Mouse (Mus musculus): ENCODE results near the gene Prr14. TPM values are rescaled to one million over a fixed set of nuclear protein-coding genes. Genes with fewer than 3 reads are reported as not detected.
A peak's percentile ranks its signal among the peaks of the same experiment; 100 is the strongest.
"Not testable (repeated sequence)": the region's sequence is repeated elsewhere in the genome, so short reads cannot be mapped to it uniquely, and the experiment has no call there.

Gene Prr14
- 10 to 100 TPM; 31.9 to 33.1 TPM for total RNA-seq (2021)

- intact Hi-C loops (cut with DNase I), result not testable (repeated sequence)
These were observed at the start of gene Prr14 for GRCm38 (mm10) chr7:127459311-127459710. Prr14 (plus strand) TSS chr7:127459611.

GRCm38 (mm10) chr7:127411418-127411817, 48.0 kb upstream of the Prr14 start:
- no peak for DNase-seq (ENCODE audit: extremely low spot score in 1 of 2, low spot score in 2 of 2)
- intact Hi-C loops (cut with DNase I), result no loop called here

More at GRCm38 (mm10) chr7:127459311-127459710, at the start of gene Prr14:
- not testable (repeated sequence) for DNase-seq (ENCODE audit: extremely low spot score in 1 of 2, low spot score in 2 of 2)

- DNase-seq (ENCODE audit: extremely low spot score in 1 of 2, low spot score in 2 of 2), result peak; percentile 84 to 97
- intact Hi-C loops (cut with DNase I), result no loop called here
These were observed 37.8 kb upstream of the Prr14 start, which contains the start of gene Zfp688 for GRCm38 (mm10) chr7:127421388-127422191. Zfp688 (minus strand) TSS chr7:127422068.

- intact Hi-C loops (cut with DNase I), result no loop called here
These were observed 37.2 kb upstream of the Prr14 start for GRCm38 (mm10) chr7:127422247-127422646.

GRCm38 (mm10) chr7:127425291-127425690, 34.1 kb upstream of the Prr14 start:
- no peak for DNase-seq (ENCODE audit: extremely low spot score in 1 of 2, low spot score in 2 of 2)
- intact Hi-C loops (cut with DNase I), result no loop called here

More at GRCm38 (mm10) chr7:127422247-127422646, 37.2 kb upstream of the Prr14 start:
- peak; percentile 37 to 39 for DNase-seq (ENCODE audit: extremely low spot score in 1 of 2, low spot score in 2 of 2)

- intact Hi-C loops (cut with DNase I), result no loop called here
- no peak for DNase-seq (ENCODE audit: extremely low spot score in 1 of 2, low spot score in 2 of 2)
These were observed 33.5 kb upstream of the Prr14 start for GRCm38 (mm10) chr7:127425911-127426310.

- intact Hi-C loops (cut with DNase I), result no loop called here
- no peak for DNase-seq (ENCODE audit: extremely low spot score in 1 of 2, low spot score in 2 of 2)
These were observed 33.1 kb upstream of the Prr14 start for GRCm38 (mm10) chr7:127426354-127426753.

GRCm38 (mm10) chr7:127435206-127435605, 24.2 kb upstream of the Prr14 start:
- no peak for DNase-seq (ENCODE audit: extremely low spot score in 1 of 2, low spot score in 2 of 2)
- intact Hi-C loops (cut with DNase I), result no loop called here

- DNase-seq (ENCODE audit: extremely low spot score in 1 of 2, low spot score in 2 of 2), result no peak
- intact Hi-C loops (cut with DNase I), result no loop called here
These were observed 21.7 kb upstream of the Prr14 start for GRCm38 (mm10) chr7:127437724-127438123.

- intact Hi-C loops (cut with DNase I), result no loop called here
- no peak for DNase-seq (ENCODE audit: extremely low spot score in 1 of 2, low spot score in 2 of 2)
These were observed 15.4 kb upstream of the Prr14 start for GRCm38 (mm10) chr7:127443976-127444375.

- DNase-seq (ENCODE audit: extremely low spot score in 1 of 2, low spot score in 2 of 2), result peak; percentile 93 to 97
- intact Hi-C loops (cut with DNase I), result no loop called here
These were observed 10.7 kb upstream of the Prr14 start, which contains the start of gene Zfp689 for GRCm38 (mm10) chr7:127448521-127449300. Zfp689 (minus strand) TSS chr7:127449158.

- no peak for DNase-seq (ENCODE audit: extremely low spot score in 1 of 2, low spot score in 2 of 2)
- intact Hi-C loops (cut with DNase I), result no loop called here
These were observed 9.4 kb upstream of the Prr14 start for GRCm38 (mm10) chr7:127449966-127450365.

- intact Hi-C loops (cut with DNase I), result no loop called here
- no peak for DNase-seq (ENCODE audit: extremely low spot score in 1 of 2, low spot score in 2 of 2)
These were observed 6.4 kb upstream of the Prr14 start for GRCm38 (mm10) chr7:127453056-127453455.

GRCm38 (mm10) chr7:127454905-127455304, 4.5 kb upstream of the Prr14 start:
- intact Hi-C loops (cut with DNase I), result no loop called here

GRCm38 (mm10) chr7:127458371-127459122, 864 bp upstream of the Prr14 start:
- intact Hi-C loops (cut with DNase I), result not testable (repeated sequence)
- DNase-seq (ENCODE audit: extremely low spot score in 1 of 2, low spot score in 2 of 2), result peak in 1 of 2 experiments; percentile 42

More at GRCm38 (mm10) chr7:127454905-127455304, 4.5 kb upstream of the Prr14 start:
- DNase-seq (ENCODE audit: extremely low spot score in 1 of 2, low spot score in 2 of 2), result no peak

- no peak for DNase-seq (ENCODE audit: extremely low spot score in 1 of 2, low spot score in 2 of 2)
- intact Hi-C loops (cut with DNase I), result no loop called here
These were observed 5.8 kb downstream of the Prr14 start for GRCm38 (mm10) chr7:127465191-127465590.

- DNase-seq (ENCODE audit: extremely low spot score in 1 of 2, low spot score in 2 of 2); intact Hi-C loops (cut with DNase I): not testable (repeated sequence)
These were observed 6.3 kb downstream of the Prr14 start for GRCm38 (mm10) chr7:127465670-127466069.

GRCm38 (mm10) chr7:127466606-127467005, 7.2 kb downstream of the Prr14 start:
- no peak for DNase-seq (ENCODE audit: extremely low spot score in 1 of 2, low spot score in 2 of 2)

More at GRCm38 (mm10) chr7:127466606-127467005, 7.2 kb downstream of the Prr14 start:
- intact Hi-C loops (cut with DNase I), result no loop called here

All from left cerebral cortex, postnatal 10 days (tissue).